Mouse (Mus musculus): ENCODE measurements around the gene Ccdc93. TPM values are rescaled to one million over a fixed set of nuclear protein-coding genes. Genes with fewer than 3 reads are reported as not detected.

Ccdc93 gene
- total and polyA plus RNA-seq, 3 experiments: 21.3 to 21.5 TPM; not detected in 1

DNA sequence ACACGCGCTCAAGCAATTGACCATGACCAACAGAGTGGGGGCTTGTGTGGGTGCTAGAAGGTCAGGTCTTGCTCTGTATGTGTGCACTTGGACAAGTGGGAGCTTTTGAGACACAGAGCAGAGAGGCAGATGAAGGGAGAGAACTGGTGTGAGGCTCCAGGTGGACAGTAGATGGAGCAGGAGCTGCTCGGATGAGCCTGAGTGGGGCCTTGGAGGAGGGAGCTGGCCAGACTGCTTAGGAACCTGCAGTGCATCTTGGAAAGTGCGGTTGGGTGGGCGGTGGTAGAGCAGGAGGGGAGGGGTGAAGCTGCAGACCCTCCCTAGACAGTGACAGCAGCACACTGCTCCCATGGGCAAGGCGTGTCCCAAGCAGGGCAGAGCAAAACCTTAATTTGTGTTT, 29.2 kb downstream of the Ccdc93 start:
- H3K27ac ChIP-seq (ENCODE audit: control insufficient read depth, low read depth, low read length): no peak overlapping the region
- H3K4me3 ChIP-seq (ENCODE audit: control insufficient read depth in 1 of 2, insufficient read depth in 1 of 2, low read depth in 2 of 2, low read length in 2 of 2): no peak overlapping the region
- no peaks in the 10 kb centered on the region for H3K79me2 ChIP-seq (ENCODE audit: control insufficient read depth, insufficient read depth, low read length, poor library complexity)
- DNase-seq (ENCODE audit: low read depth, low spot score): no peak
- no peaks in the 10 kb centered on the region for H3K27me3 ChIP-seq (ENCODE audit: control insufficient read depth in 1 of 2, insufficient read depth in 2 of 2, low read length in 2 of 2)
- TF ChIP-seq ETS1 (IDR thresholded peaks at IDR 0.05; ENCODE audit: low read depth, low read length) (no peak), ZC3H11A (IDR thresholded peaks at IDR 0.05; ENCODE audit: low read depth, low read length) (no peak), GATA1 (IDR thresholded peaks at IDR 0.05; ENCODE audit: low read depth, low read length) (no peak), ELF1 (IDR thresholded peaks at IDR 0.05; ENCODE audit: low read depth, low read length) (no peak)
- H3K9ac ChIP-seq (ENCODE audit: control insufficient read depth, low read depth, low read length, poor library complexity, severe bottlenecking): no peak overlapping the region
- no peaks in the 10 kb centered on the region for H3K4me1 ChIP-seq (ENCODE audit: control insufficient read depth in 1 of 2, insufficient read depth in 2 of 2, low read length in 2 of 2)
- H3K9me3 ChIP-seq (replicated peaks; ENCODE audit: insufficient read depth, low read length): no peaks in the 10 kb centered on the region
- H3K36me3 ChIP-seq (ENCODE audit: control insufficient read depth in 1 of 2, insufficient read depth in 2 of 2, low read length in 2 of 2): no peaks in the 10 kb centered on the region; a peak in 1 of 4 replicates

DNA sequence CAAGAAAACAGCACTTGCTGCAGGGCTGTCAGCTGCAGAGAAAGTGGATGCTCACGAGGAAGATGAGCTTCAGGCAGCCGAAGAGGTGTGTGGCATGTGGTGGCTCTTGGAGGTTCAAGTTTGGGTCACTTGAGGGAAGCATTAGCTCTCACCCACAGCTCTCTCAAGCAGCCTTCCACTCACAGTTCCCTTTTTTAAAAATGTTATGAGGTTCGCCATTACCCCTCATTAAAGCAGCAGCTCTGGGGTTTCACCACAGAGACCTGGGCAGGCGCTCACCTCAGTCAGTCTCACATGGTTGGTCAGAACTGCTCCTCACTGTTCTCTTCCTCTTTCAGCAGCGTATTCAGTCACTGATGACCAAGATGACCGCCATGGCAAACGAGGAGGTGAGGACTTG, 31.0 kb downstream of the Ccdc93 start:
- Histone ChIP-seq H3K9me3 (replicated peaks; ENCODE audit: insufficient read depth, low read length) (no peaks in the 10 kb centered on the region), H3K27ac (ENCODE audit: control insufficient read depth, low read depth, low read length) (no peak overlapping the region), H3K9ac (ENCODE audit: control insufficient read depth, low read depth, low read length, poor library complexity, severe bottlenecking) (no peak overlapping the region), H3K27me3 (ENCODE audit: control insufficient read depth in 1 of 2, insufficient read depth in 2 of 2, low read length in 2 of 2) (no peaks in the 10 kb centered on the region), H3K36me3 (ENCODE audit: control insufficient read depth in 1 of 2, insufficient read depth in 2 of 2, low read length in 2 of 2) (no peaks in the 10 kb centered on the region; a peak in 1 of 4 replicates), H3K4me1 (ENCODE audit: control insufficient read depth in 1 of 2, insufficient read depth in 2 of 2, low read length in 2 of 2) (no peaks in the 10 kb centered on the region), H3K4me3 (ENCODE audit: control insufficient read depth in 1 of 2, insufficient read depth in 1 of 2, low read depth in 2 of 2, low read length in 2 of 2) (no peak overlapping the region), H3K79me2 (ENCODE audit: control insufficient read depth, insufficient read depth, low read length, poor library complexity) (no peaks in the 10 kb centered on the region)
- DNase-seq (ENCODE audit: low read depth, low spot score): no peak
- no peak for TF ChIP-seq TCF12 (IDR thresholded peaks at IDR 0.05; ENCODE audit: low read depth, low read length)
- no peak for TF ChIP-seq RAD21 (IDR thresholded peaks at IDR 0.05; ENCODE audit: low read depth, low read length)
- no peak for TF ChIP-seq ELF1 (IDR thresholded peaks at IDR 0.05; ENCODE audit: low read depth, low read length)
- TF ChIP-seq MAX (IDR thresholded peaks at IDR 0.05; ENCODE audit: low read length): no peak
- TF ChIP-seq TAL1 (IDR thresholded peaks at IDR 0.05; ENCODE audit: low read length): no peak
- no peak for TF ChIP-seq JUND (IDR thresholded peaks at IDR 0.05; ENCODE audit: low read depth, low read length)

DNA sequence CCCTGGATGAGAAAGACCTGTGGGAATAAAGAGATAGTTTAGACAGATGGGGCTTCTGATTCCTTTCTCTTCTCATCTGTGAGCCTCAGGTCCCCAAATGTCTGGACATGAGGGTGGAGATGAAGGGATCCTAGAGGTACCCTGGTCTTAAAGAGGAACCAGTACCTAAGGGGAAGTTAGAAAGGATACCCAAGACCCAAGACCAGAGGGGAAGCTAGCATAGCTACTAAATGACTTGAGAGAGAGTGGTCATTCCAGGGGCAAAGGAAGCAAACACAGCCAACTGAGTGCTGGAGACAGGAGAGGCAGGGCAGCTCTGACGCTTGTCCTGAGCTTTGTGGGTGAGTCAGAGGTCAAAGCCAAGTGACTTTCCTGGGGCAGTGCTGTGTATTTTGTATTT, 31.8 kb downstream of the Ccdc93 start:
- Histone ChIP-seq H3K27me3 (ENCODE audit: control insufficient read depth in 1 of 2, insufficient read depth in 2 of 2, low read length in 2 of 2) (no peaks in the 10 kb centered on the region), H3K4me3 (ENCODE audit: control insufficient read depth in 1 of 2, insufficient read depth in 1 of 2, low read depth in 2 of 2, low read length in 2 of 2) (no peak overlapping the region), H3K9me3 (replicated peaks; ENCODE audit: insufficient read depth, low read length) (no peaks in the 10 kb centered on the region), H3K9ac (ENCODE audit: control insufficient read depth, low read depth, low read length, poor library complexity, severe bottlenecking) (no peak overlapping the region), H3K36me3 (ENCODE audit: control insufficient read depth in 1 of 2, insufficient read depth in 2 of 2, low read length in 2 of 2) (no peaks in the 10 kb centered on the region; a peak in 1 of 4 replicates), H3K27ac (ENCODE audit: control insufficient read depth, low read depth, low read length) (no peak overlapping the region), H3K79me2 (ENCODE audit: control insufficient read depth, insufficient read depth, low read length, poor library complexity) (no peaks in the 10 kb centered on the region), H3K4me1 (ENCODE audit: control insufficient read depth in 1 of 2, insufficient read depth in 2 of 2, low read length in 2 of 2) (no peaks in the 10 kb centered on the region)
- DNase-seq (ENCODE audit: low read depth, low spot score): no peak
- TF ChIP-seq MAZ (IDR thresholded peaks at IDR 0.05; ENCODE audit: low read depth, low read length) (no peak), MXI1 (IDR thresholded peaks at IDR 0.05; ENCODE audit: low read depth, low read length) (no peak), TBP (IDR thresholded peaks at IDR 0.05; ENCODE audit: low read depth, low read length) (no peak), TCF12 (IDR thresholded peaks at IDR 0.05; ENCODE audit: low read depth, low read length) (no peak), RAD21 (IDR thresholded peaks at IDR 0.05; ENCODE audit: low read depth, low read length) (no peak), MYC (IDR thresholded peaks at IDR 0.05; ENCODE audit: low read depth, low read length) (no peak), EP300 (IDR thresholded peaks at IDR 0.05; ENCODE audit: low read depth in 1 of 2, low read length in 2 of 2) (no peak), ELF1 (IDR thresholded peaks at IDR 0.05; ENCODE audit: low read depth, low read length) (no peak), USF2 (IDR thresholded peaks at IDR 0.05; ENCODE audit: borderline replicate concordance in 1 of 2, insufficient read depth in 1 of 2, low read depth in 1 of 2, low read length in 2 of 2) (no peak), ZMIZ1 (IDR thresholded peaks at IDR 0.05; ENCODE audit: low read depth, low read length) (no peak), MYB (IDR thresholded peaks at IDR 0.05; ENCODE audit: low read depth, low read length) (no peak), KAT2A (conservative IDR thresholded peaks at IDR 0.05; ENCODE audit: low read depth, low read length) (no peak), JUND (IDR thresholded peaks at IDR 0.05; ENCODE audit: low read depth, low read length) (no peak), GATA1 (IDR thresholded peaks at IDR 0.05; ENCODE audit: low read depth, low read length) (no peak), MEF2A (IDR thresholded peaks at IDR 0.05; ENCODE audit: extremely low read depth, insufficient replicate concordance, low read depth, low read length, poor library complexity, severe bottlenecking) (no peak), E2F4 (IDR thresholded peaks at IDR 0.05; ENCODE audit: borderline replicate concordance, low read depth, low read length) (no peak), HCFC1 (IDR thresholded peaks at IDR 0.05; ENCODE audit: low read depth, low read length) (no peak), ZC3H11A (IDR thresholded peaks at IDR 0.05; ENCODE audit: low read depth, low read length) (no peak), USF1 (IDR thresholded peaks at IDR 0.05; ENCODE audit: low read depth, low read length) (no peak)
